Mouse (Mus musculus) ovary, adult 2 months (tissue): ENCODE measurements around the gene Slc7a12. TPM values are rescaled to one million over a fixed set of nuclear protein-coding genes. Genes with fewer than 3 reads are reported as not detected.

ENCODE experiments used
- polyA plus RNA-seq: library from polyadenylated mRNA; depleted of rRNA; stranded (reverse); fragments of >200 nt; gene quantifications from 2 replicates; pipeline ENCODE4 v1.2.3, GENCODE M21; 2012; rRNA removed

Gene Slc7a12
- polyA plus RNA-seq, result not detected in 2 replicates

GRCm38 (mm10) chr3:14480397-14480796, at the start of gene Slc7a12:
Slc7a12 (plus strand) TSS chr3:14480697.

Other genes with a start within 250 kb of the Slc7a12 start
- gene 1810022K09Rik, start 130.6 kb downstream of the Slc7a12 start, polyA plus RNA-seq, result 1.3 TPM in 2 replicates
- gene Car13, start 161.0 kb downstream of the Slc7a12 start, polyA plus RNA-seq, result 1.5 and 2.0 TPM in 2 replicates